Mouse (Mus musculus): Measurements from ENCODE around the gene Apoh. TPM values are rescaled to one million over a fixed set of nuclear protein-coding genes. Genes with fewer than 3 reads are reported as not detected.
A peak's percentile ranks its signal among the peaks of the same experiment; 100 is the strongest.

Gene Apoh
- polyA plus RNA-seq (2014; fragmentation: Nextera tagmentation; extraction: Ambion mirVana) = 0.19 and 0.25 TPM in 2 replicates

DNA sequence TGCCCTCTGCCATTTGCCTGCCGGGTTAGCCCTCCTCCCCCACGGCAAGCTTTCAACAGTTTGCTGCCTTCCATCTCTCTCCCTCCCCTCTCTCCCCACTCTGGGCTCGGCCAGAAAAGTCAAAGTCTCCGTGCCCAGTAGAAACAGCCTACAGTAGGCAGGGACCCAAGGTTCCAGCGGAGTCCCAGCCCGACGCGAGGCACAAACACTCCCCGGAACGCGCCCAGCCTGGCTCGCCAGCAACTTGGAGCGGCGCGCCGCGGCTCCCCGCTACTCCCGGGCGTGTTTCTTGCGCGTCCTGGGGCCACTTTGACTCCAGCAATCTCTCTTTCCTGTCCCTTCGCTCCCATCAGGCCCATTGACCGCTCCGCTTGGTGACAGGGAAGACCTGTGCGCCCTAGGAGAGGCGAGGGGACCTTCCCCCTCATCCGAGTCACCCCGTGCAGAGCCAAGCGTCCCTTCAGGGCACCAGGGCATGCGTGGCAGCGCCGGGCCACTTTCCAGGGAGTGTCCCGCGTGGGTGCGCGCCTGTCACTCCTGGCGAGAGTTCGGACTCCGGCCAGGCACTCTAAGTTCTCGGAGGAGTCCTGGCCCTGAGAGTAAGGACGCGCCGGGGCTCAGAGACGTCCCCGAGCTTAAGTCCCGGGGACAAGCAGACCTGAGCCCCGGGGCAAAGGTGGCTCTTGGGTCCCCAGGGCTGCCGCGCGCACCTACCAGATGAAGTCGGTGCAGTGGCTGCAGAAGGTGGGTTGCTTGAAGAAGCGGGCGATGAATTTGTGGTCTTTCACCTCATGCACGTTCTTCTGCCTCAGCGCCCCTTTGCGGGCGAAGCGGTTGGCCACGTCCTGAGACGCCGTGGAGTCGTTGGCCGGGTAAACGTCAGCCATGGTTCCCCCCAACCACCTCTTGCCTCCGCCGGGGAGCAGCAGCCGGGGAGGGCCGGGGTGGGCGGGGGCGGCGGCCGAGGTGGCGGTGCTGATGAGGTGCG, at the start of gene Apoh:
TSS of gene Apoh (plus strand) at position 574 of the 988 bp plus-strand sequence.
- under 1% methylated on average over 69 of the region's 75 CpGs for WGBS
- peak; percentile 84 for ATAC-seq (ENCODE audit: low FRiP score)
- H3K27me3 ChIP-seq (ENCODE audit: control insufficient read depth, insufficient read depth, low read length) = peaks cover 4% of the 10 kb centered on the region; the same call in 1 of the 2 replicates
- H3K36me3 ChIP-seq (ENCODE audit: control insufficient read depth, insufficient read depth, low read length) = no peaks in the 10 kb centered on the region
- peak within 1 kb of the TSS; percentile 52 for H3K4me3 ChIP-seq (ENCODE audit: low read depth, low read length)
- peak within 1 kb of the TSS; percentile 77 for H3K9ac ChIP-seq (ENCODE audit: low read depth, low read length)
- 0 out of 2 replicates have a peak, but pooled peaks cover 2% of the 10 kb centered on the region for H3K4me1 ChIP-seq (replicated peaks; ENCODE audit: control insufficient read depth, insufficient read depth, low read length)
- peak within 1 kb of the TSS; percentile 100 for H3K4me2 ChIP-seq (replicated peaks; ENCODE audit: low read depth, low read length)
- peak; percentile 59 for DNase-seq (ENCODE audit: low spot score)
- H3K27ac ChIP-seq (ENCODE audit: low read depth, low read length) = peak within 1 kb of the TSS; percentile 85
- H3K9me3 ChIP-seq (ENCODE audit: control insufficient read depth, low read length) = no peaks in the 10 kb centered on the region

DNA sequence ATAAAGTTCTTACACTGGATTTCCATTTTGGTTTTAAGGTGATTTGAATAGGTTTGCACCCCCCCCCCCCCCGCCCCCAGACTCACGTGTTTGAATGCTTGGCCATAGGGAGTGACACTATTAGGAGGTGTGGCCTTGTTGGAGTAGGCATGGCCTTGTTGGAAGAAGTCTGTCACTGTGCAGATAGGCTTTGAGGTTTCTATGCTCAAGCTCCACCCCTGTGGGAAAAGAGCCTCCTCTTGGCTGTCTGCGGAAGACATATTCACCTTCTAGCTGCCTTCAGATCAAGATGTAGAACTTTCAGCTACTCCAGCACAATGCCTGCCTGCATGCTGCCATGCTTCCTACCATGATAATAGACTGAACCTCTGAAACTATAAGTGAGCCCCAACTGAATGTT, 49.3 kb upstream of the Apoh start:
- Histone ChIP-seq H3K27me3 (ENCODE audit: control insufficient read depth, insufficient read depth, low read length) (no peaks in the 10 kb centered on the region), H3K4me1 (replicated peaks; ENCODE audit: control insufficient read depth, insufficient read depth, low read length) (no peaks in the 10 kb centered on the region), H3K36me3 (ENCODE audit: control insufficient read depth, insufficient read depth, low read length) (no peaks in the 10 kb centered on the region), H3K4me2 (replicated peaks; ENCODE audit: low read depth, low read length) (no peak overlapping the region), H3K9me3 (ENCODE audit: control insufficient read depth, low read length) (no peaks in the 10 kb centered on the region), H3K9ac (ENCODE audit: low read depth, low read length) (no peak overlapping the region), H3K27ac (ENCODE audit: low read depth, low read length) (no peak overlapping the region), H3K4me3 (ENCODE audit: low read depth, low read length) (no peak overlapping the region)
- no peak for DNase-seq (ENCODE audit: low spot score)
- no peak for ATAC-seq (ENCODE audit: low FRiP score)
- WGBS = 71% methylated on average over 3 of the region's 3 CpGs

DNA sequence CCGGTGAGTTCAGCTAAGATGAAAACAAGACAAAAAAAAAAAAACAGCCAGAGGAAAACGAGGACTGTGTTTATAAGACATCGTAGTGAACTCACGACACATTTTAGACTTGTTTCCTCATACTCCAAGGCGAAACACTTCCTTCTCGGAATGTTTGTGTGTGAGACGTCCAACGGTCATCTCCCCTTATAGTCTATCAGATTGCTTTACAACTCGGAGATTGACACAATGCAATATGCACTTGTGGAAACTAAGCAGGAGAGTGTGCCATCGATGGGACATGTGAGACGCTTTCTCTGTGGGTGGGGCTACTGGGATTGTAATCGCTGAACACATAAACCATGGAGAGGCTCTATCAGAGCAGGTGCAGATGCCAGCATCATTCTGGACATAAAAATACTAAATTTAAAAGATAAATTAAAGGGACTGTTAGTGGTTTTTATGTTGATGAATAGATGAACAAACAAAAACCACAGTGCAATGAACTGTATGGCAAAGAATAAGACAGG, 48.8 kb upstream of the Apoh start:
- no peaks in the 10 kb centered on the region for H3K4me1 ChIP-seq (replicated peaks; ENCODE audit: control insufficient read depth, insufficient read depth, low read length)
- DNase-seq (ENCODE audit: low spot score) = no peak
- H3K9me3 ChIP-seq (ENCODE audit: control insufficient read depth, low read length) = no peaks in the 10 kb centered on the region
- H3K9ac ChIP-seq (ENCODE audit: low read depth, low read length) = no peak overlapping the region
- no peak for ATAC-seq (ENCODE audit: low FRiP score)
- no peaks in the 10 kb centered on the region for H3K36me3 ChIP-seq (ENCODE audit: control insufficient read depth, insufficient read depth, low read length)
- no peak overlapping the region for H3K27ac ChIP-seq (ENCODE audit: low read depth, low read length)
- no peak overlapping the region for H3K4me3 ChIP-seq (ENCODE audit: low read depth, low read length)
- WGBS = 92% methylated on average over 12 of the region's 12 CpGs
- H3K4me2 ChIP-seq (replicated peaks; ENCODE audit: low read depth, low read length) = no peak overlapping the region
- no peaks in the 10 kb centered on the region for H3K27me3 ChIP-seq (ENCODE audit: control insufficient read depth, insufficient read depth, low read length)

DNA sequence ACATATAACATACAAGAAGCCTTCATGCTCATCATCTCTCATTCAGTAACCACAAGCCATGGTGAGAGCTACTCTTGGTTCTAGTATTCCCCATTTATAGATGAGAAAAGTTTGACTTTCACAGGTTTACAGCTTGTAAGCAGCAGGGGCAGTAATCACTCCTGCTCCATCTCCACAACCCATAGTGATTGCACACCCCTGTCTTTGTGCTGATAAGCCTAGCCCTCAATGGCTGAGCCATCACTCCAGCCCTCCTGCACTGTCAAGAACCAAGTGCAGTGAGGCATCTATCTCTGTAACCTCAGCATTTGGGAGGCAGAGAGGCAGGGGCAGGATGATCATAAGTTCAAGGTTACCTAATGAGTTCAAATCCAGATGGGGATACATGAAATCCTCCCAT, 47.8 kb upstream of the Apoh start:
- H3K4me2 ChIP-seq (replicated peaks; ENCODE audit: low read depth, low read length) = no peak overlapping the region
- no peak overlapping the region for H3K9ac ChIP-seq (ENCODE audit: low read depth, low read length)
- H3K9me3 ChIP-seq (ENCODE audit: control insufficient read depth, low read length) = no peaks in the 10 kb centered on the region
- ATAC-seq (ENCODE audit: low FRiP score) (no peak), DNase-seq (ENCODE audit: low spot score) (no peak)
- no peaks in the 10 kb centered on the region for H3K27me3 ChIP-seq (ENCODE audit: control insufficient read depth, insufficient read depth, low read length)
- H3K36me3 ChIP-seq (ENCODE audit: control insufficient read depth, insufficient read depth, low read length) = no peaks in the 10 kb centered on the region
- H3K4me3 ChIP-seq (ENCODE audit: low read depth, low read length) = no peak overlapping the region
- no peak overlapping the region for H3K27ac ChIP-seq (ENCODE audit: low read depth, low read length)
- no peaks in the 10 kb centered on the region for H3K4me1 ChIP-seq (replicated peaks; ENCODE audit: control insufficient read depth, insufficient read depth, low read length)

DNA sequence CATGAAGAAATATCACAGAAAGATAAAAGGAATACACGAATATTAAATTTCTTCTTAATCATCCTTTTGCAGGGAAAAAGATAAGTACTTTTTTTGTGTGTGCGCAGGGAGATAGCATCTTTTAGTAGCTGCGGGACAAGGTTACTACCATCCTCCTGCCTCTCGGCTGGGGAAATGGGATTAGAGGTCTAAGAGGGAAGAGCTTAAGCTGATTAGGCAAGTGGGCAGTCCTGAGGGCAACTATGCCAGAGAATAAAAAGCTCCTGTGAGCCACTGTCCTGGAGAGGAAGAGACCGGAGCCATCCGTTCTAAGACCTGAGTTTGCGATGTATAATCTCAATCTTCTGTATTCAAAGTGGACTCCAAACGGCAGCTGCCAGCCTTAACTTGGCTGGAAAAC, 45.2 kb upstream of the Apoh start:
- ATAC-seq (ENCODE audit: low FRiP score) (no peak), DNase-seq (ENCODE audit: low spot score) (no peak)
- no peaks in the 10 kb centered on the region for H3K4me1 ChIP-seq (replicated peaks; ENCODE audit: control insufficient read depth, insufficient read depth, low read length)
- H3K36me3 ChIP-seq (ENCODE audit: control insufficient read depth, insufficient read depth, low read length) = no peaks in the 10 kb centered on the region
- H3K4me2 ChIP-seq (replicated peaks; ENCODE audit: low read depth, low read length) = no peak overlapping the region
- no peak overlapping the region for H3K9ac ChIP-seq (ENCODE audit: low read depth, low read length)
- H3K27me3 ChIP-seq (ENCODE audit: control insufficient read depth, insufficient read depth, low read length) = no peaks in the 10 kb centered on the region
- H3K4me3 ChIP-seq (ENCODE audit: low read depth, low read length) = no peak overlapping the region
- H3K27ac ChIP-seq (ENCODE audit: low read depth, low read length) = no peak overlapping the region
- 69% methylated on average over 8 of the region's 8 CpGs for WGBS
- no peaks in the 10 kb centered on the region for H3K9me3 ChIP-seq (ENCODE audit: control insufficient read depth, low read length)

DNA sequence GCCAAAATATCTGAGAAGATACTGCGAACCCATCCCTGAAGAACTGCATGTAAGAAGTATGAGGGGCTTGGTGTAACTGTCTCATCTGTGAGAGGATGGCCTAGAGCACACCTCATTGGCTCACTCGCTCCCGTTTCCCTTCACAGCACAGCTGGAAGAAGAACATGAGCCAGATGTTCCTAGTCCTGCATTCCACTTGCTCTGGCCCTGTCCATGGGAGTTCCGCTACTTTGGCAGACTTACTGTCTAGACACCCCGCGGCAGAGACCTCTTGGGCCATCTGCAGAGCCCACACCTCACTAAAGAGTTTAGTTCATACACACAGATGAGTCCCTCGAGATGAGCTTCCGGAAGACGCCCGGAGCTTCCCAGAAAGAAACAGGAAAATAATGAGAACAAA, 43.2 kb upstream of the Apoh start:
- Histone ChIP-seq H3K27me3 (ENCODE audit: control insufficient read depth, insufficient read depth, low read length) (no peaks in the 10 kb centered on the region), H3K27ac (ENCODE audit: low read depth, low read length) (no peak overlapping the region), H3K36me3 (ENCODE audit: control insufficient read depth, insufficient read depth, low read length) (no peaks in the 10 kb centered on the region), H3K9ac (ENCODE audit: low read depth, low read length) (no peak overlapping the region), H3K4me3 (ENCODE audit: low read depth, low read length) (no peak overlapping the region), H3K4me1 (replicated peaks; ENCODE audit: control insufficient read depth, insufficient read depth, low read length) (no peaks in the 10 kb centered on the region), H3K9me3 (ENCODE audit: control insufficient read depth, low read length) (no peaks in the 10 kb centered on the region), H3K4me2 (replicated peaks; ENCODE audit: low read depth, low read length) (no peak overlapping the region)
- WGBS = 86% methylated on average over 10 of the region's 10 CpGs
- DNase-seq (ENCODE audit: low spot score) = no peak
- ATAC-seq (ENCODE audit: low FRiP score) = no peak

DNA sequence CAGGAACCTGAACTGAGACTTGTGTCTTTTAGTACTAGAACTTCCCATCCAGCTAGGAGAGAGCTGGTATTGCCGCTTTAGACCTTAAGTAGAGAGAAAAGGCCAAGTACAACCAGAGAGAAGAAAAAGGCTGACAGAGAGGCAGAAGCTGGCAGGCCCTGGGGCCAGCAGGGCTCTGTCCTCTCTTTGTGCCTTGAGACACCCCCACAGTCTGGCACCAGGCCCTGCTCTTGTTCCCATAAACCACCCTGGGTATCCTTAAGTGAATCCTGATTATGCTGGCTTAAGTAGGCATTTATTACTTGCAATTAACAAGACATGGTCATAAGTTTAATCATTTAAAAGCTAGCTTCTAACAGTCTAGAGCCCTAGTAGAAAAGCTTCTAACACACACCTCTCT, 42.7 kb upstream of the Apoh start:
- no peak overlapping the region for H3K9ac ChIP-seq (ENCODE audit: low read depth, low read length)
- no peak for ATAC-seq (ENCODE audit: low FRiP score)
- H3K4me3 ChIP-seq (ENCODE audit: low read depth, low read length) = no peak overlapping the region
- H3K4me2 ChIP-seq (replicated peaks; ENCODE audit: low read depth, low read length) = no peak overlapping the region
- no peaks in the 10 kb centered on the region for H3K9me3 ChIP-seq (ENCODE audit: control insufficient read depth, low read length)
- DNase-seq (ENCODE audit: low spot score) = no peak
- H3K4me1 ChIP-seq (replicated peaks; ENCODE audit: control insufficient read depth, insufficient read depth, low read length) = no peaks in the 10 kb centered on the region
- WGBS = 83% methylated on average over 1 of the region's 1 CpGs
- no peaks in the 10 kb centered on the region for H3K36me3 ChIP-seq (ENCODE audit: control insufficient read depth, insufficient read depth, low read length)
- H3K27ac ChIP-seq (ENCODE audit: low read depth, low read length) = no peak overlapping the region
- no peaks in the 10 kb centered on the region for H3K27me3 ChIP-seq (ENCODE audit: control insufficient read depth, insufficient read depth, low read length)

DNA sequence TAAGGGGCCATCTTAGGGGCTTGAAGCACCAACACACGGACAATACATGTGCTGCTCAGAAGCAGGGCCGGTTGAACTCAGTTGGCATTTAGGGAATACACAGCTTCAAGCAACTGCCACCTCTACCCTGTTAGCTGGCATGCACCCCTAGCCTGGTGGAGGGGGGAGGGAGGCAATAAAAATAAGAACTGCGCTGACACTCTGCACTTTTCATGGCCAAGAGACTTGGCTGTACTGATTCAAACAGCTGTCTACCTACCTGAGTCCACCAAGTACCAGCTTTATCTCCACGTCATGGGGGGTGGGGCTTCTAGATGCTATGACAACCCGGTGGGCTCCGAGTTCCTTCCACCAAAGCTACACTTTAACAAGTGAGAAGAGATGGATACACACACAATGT, 42.1 kb upstream of the Apoh start:
- H3K27ac ChIP-seq (ENCODE audit: low read depth, low read length) = no peak overlapping the region
- H3K9ac ChIP-seq (ENCODE audit: low read depth, low read length) = no peak overlapping the region

More for the DNA sequence above, 42.1 kb upstream of the Apoh start:
- Histone ChIP-seq H3K36me3 (ENCODE audit: control insufficient read depth, insufficient read depth, low read length) (no peaks in the 10 kb centered on the region), H3K27me3 (ENCODE audit: control insufficient read depth, insufficient read depth, low read length) (no peaks in the 10 kb centered on the region), H3K4me3 (ENCODE audit: low read depth, low read length) (no peak overlapping the region), H3K9me3 (ENCODE audit: control insufficient read depth, low read length) (no peaks in the 10 kb centered on the region), H3K4me1 (replicated peaks; ENCODE audit: control insufficient read depth, insufficient read depth, low read length) (no peaks in the 10 kb centered on the region), H3K4me2 (replicated peaks; ENCODE audit: low read depth, low read length) (no peak overlapping the region)
- 86% methylated on average over 6 of the region's 6 CpGs for WGBS
- DNase-seq (ENCODE audit: low spot score) (no peak), ATAC-seq (ENCODE audit: low FRiP score) (no peak)

All from hindbrain, embryonic 11.5 days (tissue).